Comparison of ENCODE assay signal across 12 mouse cellular contexts in genomic region chr17:71129489-71130261, GRCm38 (mm10). TPM values are rescaled to one million over a fixed set of nuclear protein-coding genes. Genes with fewer than 3 reads are reported as not detected.
DNase-seq lines count a peak whose midpoint lies in the region; ATAC-seq and TF ChIP-seq lines count a peak whose summit lies in the region.
"Had no signal": no experiment of that assay in that cellular context is flagged by ENCODE, and none has a peak within 500 bp of the region (broad histone marks: within the 10 kb centered on the region; RNA-seq: fewer than 3 reads in every experiment).

No protein-coding gene starts in this region.

- H3K9ac ChIP-seq in heart, embryonic 16.5 days (ENCODE audit: low read length) = no peak overlapping the region
- H3K9ac ChIP-seq in midbrain, embryonic 11.5 days (ENCODE audit: low read length) = no peak overlapping the region
- no peak overlapping the region for H3K9ac ChIP-seq in hindbrain, embryonic 16.5 days (ENCODE audit: low read depth, low read length)
- H3K9ac ChIP-seq: liver, postnatal 0 days had no signal

- intact Hi-C loops in heart, postnatal 25 days (cut with DNase I) = no loop called here

- H3K4me2 ChIP-seq in heart, embryonic 16.5 days (ENCODE audit: low read depth, low read length) = no peak overlapping the region
- no peak overlapping the region for H3K4me2 ChIP-seq in midbrain, embryonic 11.5 days
- no peak overlapping the region for H3K4me2 ChIP-seq in hindbrain, embryonic 16.5 days (ENCODE audit: low read length)
- H3K4me2 ChIP-seq in myocyte (ENCODE audit: low read depth) = no peak overlapping the region

- H3K79me2 ChIP-seq in myocyte (ENCODE audit: control insufficient read depth, insufficient read depth) = no peaks in the 10 kb centered on the region

- 65% methylated on average over 9 of the region's 9 CpGs for WGBS in heart, embryonic 16.5 days
- WGBS in midbrain, embryonic 10.5 days = 84% methylated on average over 9 of the region's 9 CpGs
- 77% methylated on average over 9 of the region's 9 CpGs for WGBS in midbrain, embryonic 11.5 days
- 51% methylated on average over 9 of the region's 9 CpGs for WGBS in hindbrain, embryonic 16.5 days

- H3K9me3 ChIP-seq in heart, embryonic 16.5 days (replicated peaks; ENCODE audit: control insufficient read depth, low read length) = no peaks in the 10 kb centered on the region
- no peaks in the 10 kb centered on the region for H3K9me3 ChIP-seq in midbrain, embryonic 10.5 days (replicated peaks)
- no peaks in the 10 kb centered on the region for H3K9me3 ChIP-seq in midbrain, embryonic 11.5 days (ENCODE audit: control insufficient read depth, low read length)
- no peaks in the 10 kb centered on the region for H3K9me3 ChIP-seq in hindbrain, embryonic 16.5 days (ENCODE audit: control insufficient read depth, low read length)
- H3K9me3 ChIP-seq: forebrain, embryonic 10.5 days had no signal

- no peak for TF ChIP-seq POLR2A in myocyte (IDR thresholded peaks at IDR 0.05; ENCODE audit: insufficient read length, low read depth)

- no peak overlapping the region for H3K27ac ChIP-seq in heart, embryonic 16.5 days (ENCODE audit: low read length)
- peak overlapping the region; percentile 23; the same call in 1 of the 2 replicates for H3K27ac ChIP-seq in midbrain, embryonic 10.5 days (replicated peaks)
- H3K27ac ChIP-seq in midbrain, embryonic 11.5 days (ENCODE audit: low read depth, low read length) = no peak overlapping the region
- H3K27ac ChIP-seq in hindbrain, embryonic 16.5 days (ENCODE audit: low read depth, low read length) = no peak overlapping the region
- H3K27ac ChIP-seq: forebrain, embryonic 10.5 days had no signal

- 0 out of 2 replicates have a peak, but pooled peaks cover 2% of the 10 kb centered on the region for H3K4me1 ChIP-seq in heart, embryonic 16.5 days (ENCODE audit: control insufficient read depth, insufficient read depth, low read length)
- H3K4me1 ChIP-seq in midbrain, embryonic 10.5 days = no peaks in the 10 kb centered on the region
- H3K4me1 ChIP-seq in midbrain, embryonic 11.5 days (ENCODE audit: control insufficient read depth, insufficient read depth, low read length) = no peaks in the 10 kb centered on the region
- peaks cover 4% of the 10 kb centered on the region for H3K4me1 ChIP-seq in hindbrain, embryonic 16.5 days (ENCODE audit: control insufficient read depth, insufficient read depth, low read depth, low read length)

- H3K36me3 ChIP-seq in heart, embryonic 16.5 days (ENCODE audit: control insufficient read depth, insufficient read depth) = peaks cover 9% of the 10 kb centered on the region
- H3K36me3 ChIP-seq in midbrain, embryonic 10.5 days = no peaks in the 10 kb centered on the region
- no peaks in the 10 kb centered on the region for H3K36me3 ChIP-seq in midbrain, embryonic 11.5 days (ENCODE audit: control insufficient read depth, insufficient read depth, low read length)
- no peaks in the 10 kb centered on the region for H3K36me3 ChIP-seq in hindbrain, embryonic 16.5 days (ENCODE audit: control insufficient read depth, insufficient read depth, low read length)
- H3K36me3 ChIP-seq in myocyte (ENCODE audit: control insufficient read depth, insufficient read depth) = no peaks in the 10 kb centered on the region
- H3K36me3 ChIP-seq: forebrain, embryonic 10.5 days had no signal

- H3K4me3 ChIP-seq in heart, embryonic 16.5 days (ENCODE audit: low read length) = no peak overlapping the region
- H3K4me3 ChIP-seq in midbrain, embryonic 10.5 days = no peak overlapping the region
- H3K4me3 ChIP-seq in midbrain, embryonic 11.5 days (ENCODE audit: low read depth, low read length) = no peak overlapping the region
- no peak overlapping the region for H3K4me3 ChIP-seq in hindbrain, embryonic 16.5 days (ENCODE audit: low read length)
- no peak overlapping the region for H3K4me3 ChIP-seq in myocyte
- H3K4me3 ChIP-seq: forebrain, embryonic 10.5 days had no signal

- no peak for DNase-seq in heart, postnatal 25 days (ENCODE audit: low spot score)
- no peak for DNase-seq in midbrain, embryonic 10.5 days (ENCODE audit: low spot score)
- no peak for DNase-seq in midbrain, embryonic 11.5 days (ENCODE audit: low spot score, missing footprints)
- DNase-seq in liver = no peak
- DNase-seq in B cell, adult 2 months = no peak
- DNase-seq: cerebellum, adult 8-10 months; kidney, adult 2 months; liver, postnatal 0 days had no signal

- H3K27me3 ChIP-seq in heart, embryonic 16.5 days (ENCODE audit: control insufficient read depth, insufficient read depth, low read length) = no peaks in the 10 kb centered on the region
- no peaks in the 10 kb centered on the region for H3K27me3 ChIP-seq in midbrain, embryonic 10.5 days (ENCODE audit: low read depth, poor library complexity, severe bottlenecking)
- no peaks in the 10 kb centered on the region for H3K27me3 ChIP-seq in midbrain, embryonic 11.5 days (ENCODE audit: control insufficient read depth, insufficient read depth, low read length)
- H3K27me3 ChIP-seq in hindbrain, embryonic 16.5 days (replicated peaks; ENCODE audit: control insufficient read depth, insufficient read depth, low read length) = no peaks in the 10 kb centered on the region
- H3K27me3 ChIP-seq in myocyte (ENCODE audit: control insufficient read depth, insufficient read depth, insufficient read length) = no peaks in the 10 kb centered on the region

- ATAC-seq in heart, embryonic 16.5 days (replicated peaks; ENCODE audit: extremely low read depth, insufficient read depth, low FRiP score) = peak; percentile 53; the same call in 1 of the 2 replicates
- no peak for ATAC-seq in midbrain, embryonic 11.5 days (ENCODE audit: low FRiP score)
- peak; percentile 86 for ATAC-seq in hindbrain, embryonic 16.5 days
- ATAC-seq: liver, postnatal 0 days had no signal

- no peak overlapping the region for H3ac ChIP-seq in myocyte (ENCODE audit: control insufficient read depth, insufficient read length)

TF ChIP-seq in myocyte, 11 proteins besides CTCF, POLR2A, EP300 and RAD21:
- TF ChIP-seq USF1 (IDR thresholded peaks at IDR 0.05; ENCODE audit: low read depth) (no peak), MYOD1 (IDR thresholded peaks at IDR 0.05; ENCODE audit: control insufficient read depth in 1 of 3, insufficient read length in 2 of 3, low read depth in 2 of 3) (peak in 2 of 3 experiments; percentile 29 to 62), REST (IDR thresholded peaks at IDR 0.05; ENCODE audit: insufficient read depth, insufficient read length) (no peak)

RNA-seq across cellular contexts. Expression of gene Lpin2, which starts 52.7 kb away (rescaled TPM):
- polyA plus RNA-seq in heart, embryonic 16.5 days (2015; fragmentation: Nextera tagmentation; extraction: Ambion mirVana) = 14.2 and 15.1 TPM in 2 replicates
- total RNA-seq in heart, postnatal 25 days (2021) = 1 to 10 TPM; 8.2 to 9.5 TPM
- polyA plus RNA-seq in midbrain, embryonic 10.5 days (2016; fragmentation: Nextera tagmentation; extraction: Ambion mirVana) = 34.5 and 37.3 TPM in 2 replicates
- polyA plus RNA-seq in midbrain, embryonic 11.5 days (2014; fragmentation: Nextera tagmentation; extraction: Ambion mirVana) = 31.6 and 35.4 TPM in 2 replicates
- 42.5 and 47.6 TPM in 2 replicates for polyA plus RNA-seq in hindbrain, embryonic 16.5 days (2015; fragmentation: Nextera tagmentation; extraction: Ambion mirVana)
- 6.4 TPM for polyA plus RNA-seq in myocyte (2012; fragmentation: generic; extraction: Trizol)
